Mouse (Mus musculus) kidney, adult 2 months (tissue): ENCODE data around the gene Dolpp1.

Experiments used
- CTCF ChIP-seq: fragments of 200-500 bp; conservative IDR thresholded peaks from 2 replicates; pipeline ENCODE4 v1.5.1; 2011; ENCODE audit warnings: low read depth, mild to moderate bottlenecking, control low read depth, low read length, moderate library complexity, mixed read lengths; ENCODE audit not compliant: insufficient read depth, insufficient read length
- POLR2A ChIP-seq: fragments of 200-500 bp; IDR thresholded peaks from one replicate; pipeline ENCODE4 v1.6.1; 2011; ENCODE audit warnings: low read depth, low read length, control low read depth

DNA sequence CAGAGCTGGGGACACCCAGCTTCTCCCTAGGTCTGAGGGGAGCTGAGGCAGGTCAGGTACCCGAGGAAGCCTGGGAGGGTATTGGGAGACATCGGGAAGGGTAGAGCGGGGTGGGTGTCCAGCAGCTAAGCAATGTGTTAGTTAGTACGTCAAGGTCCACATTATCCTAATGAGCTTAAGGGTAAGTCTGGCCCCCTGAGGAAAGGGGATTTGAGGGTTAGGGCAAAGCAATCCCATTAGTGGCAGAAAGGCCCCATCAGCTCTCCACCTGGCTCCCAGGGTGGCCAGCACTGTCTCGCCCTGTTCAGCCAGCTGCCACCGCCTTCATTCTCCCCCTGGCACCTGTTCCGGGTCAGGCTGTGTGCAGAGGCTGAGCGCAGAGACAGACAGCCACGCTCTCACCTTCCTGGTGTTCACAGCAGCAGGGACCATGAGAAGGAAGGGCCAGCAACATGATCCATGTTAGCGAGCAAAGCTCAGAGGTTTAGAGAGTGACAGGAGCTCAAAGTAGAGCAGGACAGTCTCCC, 6.0 kb downstream of the Dolpp1 start:
- no peak for TF ChIP-seq CTCF
- no peak for TF ChIP-seq POLR2A
